Mouse (Mus musculus) frontal cortex, postnatal 25 days (tissue): Measurements from ENCODE around the gene 3100002H09Rik.

Experiments
- DNase-seq, 2 experiments: peaks; one replicate each; pipeline ENCODE4 v3.0.0; 2022; ENCODE audit warnings: low spot score in 2 of 2

3100002H09Rik gene

DNA sequence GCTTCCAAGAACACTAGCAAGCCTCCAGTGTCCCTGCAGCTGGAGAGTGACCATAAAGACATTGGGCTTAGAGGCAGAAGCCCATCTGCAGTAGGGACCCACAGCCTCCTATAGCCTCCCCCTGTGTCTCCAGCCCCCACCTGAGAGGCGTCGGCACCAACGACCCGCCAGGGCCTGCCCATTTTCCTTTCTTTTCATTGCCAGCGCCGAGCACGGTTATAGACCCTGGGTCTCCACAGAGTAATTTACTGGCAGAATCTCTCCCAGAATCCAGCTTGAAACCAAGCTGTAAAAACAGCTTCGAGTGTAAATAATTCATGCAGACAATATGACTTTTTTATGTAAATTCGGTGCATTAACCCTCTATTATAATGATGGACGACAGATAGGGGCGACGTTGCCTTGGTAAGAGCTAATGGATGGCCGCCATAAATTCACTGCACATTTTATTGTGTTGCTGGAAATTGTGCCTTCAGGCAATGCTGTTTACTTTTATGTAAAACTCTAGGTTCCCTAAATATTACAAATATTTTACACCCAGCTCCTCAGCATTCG is 4.9 kb upstream of the 3100002H09Rik start:
- no peak for DNase-seq

DNA sequence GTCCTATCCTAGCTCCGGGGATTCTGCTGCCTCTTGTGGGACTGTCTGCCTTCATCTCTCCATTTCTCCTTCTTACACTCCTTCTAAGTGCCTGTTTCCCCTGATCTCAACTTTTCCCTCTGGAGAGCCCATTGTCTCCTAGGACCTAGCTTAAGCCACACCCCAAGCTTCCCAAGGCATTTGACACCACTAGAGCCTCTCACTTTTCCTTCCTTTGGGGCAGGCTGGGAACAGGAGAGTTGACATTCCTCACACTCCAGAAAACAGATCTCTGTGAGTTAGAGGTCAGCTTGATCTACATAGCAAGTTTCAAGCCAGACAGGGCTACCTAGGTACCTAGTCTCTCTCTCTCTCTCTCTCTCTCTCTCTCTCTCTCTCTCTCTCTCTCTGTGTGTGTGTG is 3.6 kb upstream of the 3100002H09Rik start:
- no peak for DNase-seq

DNA sequence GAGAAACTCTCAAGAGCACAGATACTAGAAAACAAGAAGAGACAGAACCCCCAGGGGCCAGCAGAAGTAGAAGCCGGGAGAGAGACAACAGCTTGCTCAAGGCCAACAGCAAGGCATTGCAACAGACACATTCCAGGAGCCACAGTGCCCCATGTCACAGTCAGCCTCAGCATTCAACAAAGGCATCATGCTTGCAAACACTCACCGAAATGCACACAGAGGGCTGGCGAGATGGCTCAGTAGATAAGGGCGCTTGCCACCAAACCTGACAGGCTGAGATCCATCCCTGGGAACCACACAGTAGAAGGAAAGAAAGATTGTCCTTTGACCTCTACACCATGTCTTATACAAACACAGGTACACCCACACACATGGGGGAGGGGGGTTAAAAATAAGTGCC is 1.2 kb upstream of the 3100002H09Rik start:
- DNase-seq, result no peak

DNA sequence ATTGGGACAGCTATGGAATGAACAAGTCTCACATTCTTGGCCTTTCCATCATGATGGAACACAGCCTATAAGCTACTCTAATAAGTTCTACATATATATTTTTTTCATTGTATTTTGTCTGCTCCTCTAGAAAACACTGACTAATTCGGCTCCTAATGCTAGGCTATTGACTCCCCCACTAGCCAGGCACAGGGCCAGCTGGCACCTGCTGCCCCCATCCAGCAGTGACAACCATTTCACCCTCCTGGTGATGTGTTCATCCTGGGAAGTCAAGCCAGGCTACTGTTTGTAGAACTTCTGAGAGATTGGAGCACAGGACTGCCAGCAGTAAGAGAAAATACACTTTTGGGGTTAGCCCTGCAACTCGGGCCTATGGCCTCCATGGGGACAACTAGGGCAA is 537 bp downstream of the 3100002H09Rik start:
- no peak for DNase-seq

DNA sequence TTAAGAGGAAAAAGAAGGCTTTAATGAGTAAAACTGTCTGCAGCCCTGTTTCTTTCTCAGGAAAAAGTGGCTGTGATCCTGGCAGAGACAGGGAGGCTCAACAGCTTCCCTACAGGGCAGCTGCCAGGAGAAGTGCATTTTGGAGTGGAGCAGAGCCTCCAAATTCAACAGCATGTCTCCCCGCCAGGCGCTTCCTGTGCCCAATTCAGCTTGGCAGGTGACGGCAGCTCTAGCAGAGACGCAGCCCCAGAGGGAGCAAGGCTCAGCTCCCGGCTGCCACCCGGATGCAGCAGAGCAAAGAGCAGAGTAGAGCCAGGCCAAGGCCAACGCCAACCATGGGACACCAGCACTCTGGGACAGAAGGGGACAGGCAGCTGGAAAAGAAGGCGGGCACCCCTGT is 3.4 kb downstream of the 3100002H09Rik start:
- no peak for DNase-seq

DNA sequence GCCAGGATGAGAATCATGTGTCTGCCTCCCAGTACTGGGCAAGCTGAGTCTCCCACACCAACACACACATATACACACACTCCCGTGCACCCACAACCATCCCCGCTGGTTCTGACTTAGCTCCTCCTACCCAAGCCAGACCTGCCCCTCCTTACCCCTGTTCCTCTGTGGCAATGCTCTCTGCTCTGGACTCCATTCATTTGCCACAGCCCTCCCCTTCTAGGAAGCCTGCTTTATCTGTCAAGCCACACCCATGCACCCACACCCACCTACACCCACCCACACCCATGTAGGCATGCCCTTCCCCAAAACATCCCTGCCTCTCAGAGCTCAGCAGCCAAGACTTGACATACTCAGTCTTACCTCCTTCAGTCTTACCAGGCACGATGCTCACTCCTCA is 4.4 kb downstream of the 3100002H09Rik start:
- DNase-seq, result no peak

DNA sequence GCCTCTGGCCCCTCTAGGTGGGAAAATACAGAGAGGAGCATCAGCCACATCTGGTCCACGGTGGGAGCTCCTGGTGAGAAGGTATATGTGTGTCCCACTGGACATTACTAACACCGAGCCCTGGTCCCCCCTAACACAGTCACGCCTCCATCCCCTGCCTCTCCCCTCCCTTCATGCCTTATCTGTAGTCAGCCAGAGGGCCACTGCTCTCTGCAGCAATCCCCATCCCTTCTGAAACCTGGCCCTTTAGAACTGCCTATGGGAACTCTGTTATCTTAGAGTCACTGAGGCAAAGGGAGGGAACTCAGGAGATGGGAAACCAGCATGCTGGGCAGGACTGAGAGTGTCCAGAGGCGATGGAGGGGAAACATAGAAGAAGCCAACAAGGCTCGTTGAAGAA is 5.3 kb downstream of the 3100002H09Rik start:
- DNase-seq, result no peak

DNA sequence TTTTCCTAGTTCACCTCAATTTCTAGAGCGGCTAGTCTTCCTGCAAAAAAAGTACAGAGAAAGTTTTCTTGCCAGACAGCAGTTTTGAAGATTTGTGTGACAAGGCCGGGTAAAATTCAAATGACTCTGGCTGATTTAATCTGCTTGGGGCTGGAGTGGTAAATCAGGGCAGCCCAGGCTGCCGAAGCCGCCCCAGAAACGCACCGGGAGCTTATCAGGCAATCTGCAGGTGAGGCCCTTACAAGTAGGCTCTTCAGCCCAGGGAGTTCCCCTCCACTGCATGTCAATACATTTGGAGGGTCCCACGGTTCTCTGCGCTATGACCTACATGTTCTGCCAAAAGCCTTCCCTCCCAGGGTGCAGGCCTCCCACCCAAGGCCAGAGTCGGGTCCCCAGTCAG is 6.9 kb downstream of the 3100002H09Rik start:
- no peak for DNase-seq

DNA sequence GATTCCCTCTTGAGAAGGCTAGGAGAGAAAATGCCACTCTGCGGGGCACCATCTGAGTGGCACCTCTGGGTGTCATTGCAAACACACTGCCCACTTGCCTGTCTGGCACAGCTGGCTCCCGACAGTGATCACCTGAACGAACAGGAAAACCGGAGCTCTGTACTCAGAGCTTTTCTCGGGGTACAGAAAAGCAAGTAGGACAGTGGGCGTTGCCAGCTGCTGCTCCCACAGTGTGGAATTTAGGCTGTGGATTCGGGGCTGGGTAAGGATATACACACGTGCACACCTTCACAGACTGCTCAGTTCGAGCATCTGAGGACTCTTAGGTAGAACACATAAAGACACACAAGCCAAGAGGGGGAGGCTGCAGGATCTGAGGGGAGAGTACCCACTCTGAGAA is 14.7 kb downstream of the 3100002H09Rik start:
- DNase-seq, result no peak

DNA sequence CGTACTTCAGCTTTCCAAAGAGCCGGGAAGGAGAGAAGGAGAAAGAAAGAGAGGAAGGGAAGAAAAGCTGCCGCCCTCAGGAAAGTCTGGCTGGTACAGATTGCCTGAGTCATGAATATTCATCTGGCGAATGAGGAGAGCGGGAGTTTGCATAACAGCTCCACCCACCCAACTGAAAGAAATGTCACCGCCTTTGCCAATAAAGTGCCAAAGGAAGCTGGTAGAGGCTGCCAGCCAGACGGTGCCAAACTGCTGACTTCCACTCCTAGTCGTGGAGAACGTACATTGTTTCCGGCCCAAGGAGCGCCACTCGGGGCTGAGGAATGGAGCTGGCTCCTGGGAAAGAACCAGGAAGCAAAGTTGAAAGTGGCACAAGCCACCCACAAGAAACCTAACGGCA is 15.7 kb downstream of the 3100002H09Rik start:
- peak; percentile 48 to 59 for DNase-seq

DNA sequence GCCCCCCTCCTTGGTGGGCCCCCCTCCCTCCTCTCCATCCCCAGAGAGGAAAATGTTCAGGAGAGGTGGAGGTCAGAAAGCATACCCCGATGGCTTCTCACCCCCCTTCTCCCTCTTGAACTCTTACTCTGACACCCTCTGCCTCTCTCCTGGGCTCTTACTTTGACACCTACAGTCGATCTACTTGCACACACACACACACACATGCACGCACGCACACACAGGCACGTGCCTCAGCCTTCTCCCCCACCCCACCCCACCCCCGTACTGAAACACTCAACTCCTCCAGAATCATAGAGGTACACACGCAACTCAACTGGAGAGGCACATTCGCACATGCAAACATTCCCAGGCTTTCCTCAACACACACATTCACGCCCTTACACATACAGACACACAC is 16.9 kb downstream of the 3100002H09Rik start:
- no peak for DNase-seq

DNA sequence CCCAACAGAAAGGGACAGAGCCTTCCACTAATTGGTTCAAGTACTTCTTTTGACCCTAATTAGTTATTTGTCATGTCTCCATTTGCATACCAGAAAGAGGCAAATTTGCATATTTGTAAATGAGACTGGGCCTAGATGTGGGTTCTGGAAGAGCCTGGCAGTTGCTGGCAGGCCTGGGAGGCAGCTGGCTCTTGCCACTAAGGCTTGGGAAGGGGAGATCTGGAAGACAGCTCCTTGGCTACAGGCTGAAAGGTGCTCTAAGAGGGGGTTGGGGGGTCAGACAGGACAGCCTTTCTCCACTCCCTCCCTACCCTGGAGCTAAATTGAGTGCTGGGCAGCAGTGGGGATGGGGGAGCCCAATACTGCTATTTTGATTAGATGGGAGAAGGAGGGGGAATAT is 17.4 kb downstream of the 3100002H09Rik start:
- DNase-seq, result no peak

DNA sequence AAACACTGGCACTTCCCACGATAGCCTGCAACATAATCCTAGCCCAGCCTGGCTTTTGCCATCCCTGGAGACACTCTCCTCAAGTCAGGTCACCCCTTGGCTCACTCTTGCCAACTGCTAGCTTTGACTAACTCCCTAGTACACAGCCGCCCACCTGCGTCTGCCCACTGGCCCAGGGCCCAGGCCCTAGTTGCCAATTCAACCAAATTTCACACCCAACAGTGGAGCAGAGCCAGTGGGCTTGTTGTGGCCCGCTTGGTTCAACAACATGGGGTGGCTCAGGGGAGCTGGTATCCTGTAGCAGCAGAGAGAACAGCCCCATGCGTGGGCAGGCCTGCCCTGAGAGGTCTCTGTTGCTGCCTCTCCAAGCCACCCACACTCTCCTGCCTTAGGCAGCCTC is 18.4 kb downstream of the 3100002H09Rik start:
- DNase-seq, result no peak

DNA sequence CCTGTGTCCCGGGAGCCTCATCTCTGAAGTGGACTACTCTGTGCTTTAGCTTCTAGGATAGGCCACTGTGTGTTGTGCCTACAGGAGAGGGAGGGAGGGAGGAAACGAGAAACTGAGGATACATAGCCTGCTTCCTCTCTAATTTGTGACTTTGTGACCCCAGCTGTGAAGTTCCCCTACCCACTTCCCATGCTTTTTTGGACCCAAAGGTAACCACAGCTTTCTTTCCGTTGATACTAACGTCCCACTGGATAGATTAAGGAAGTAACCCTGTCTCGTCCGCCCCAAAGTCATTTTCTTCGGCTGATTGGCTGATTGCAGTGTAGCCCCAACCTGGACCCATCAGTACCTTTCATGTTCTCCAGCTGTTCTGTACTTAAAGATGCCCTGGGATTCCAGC is 29.9 kb downstream of the 3100002H09Rik start:
- DNase-seq, result no peak

DNA sequence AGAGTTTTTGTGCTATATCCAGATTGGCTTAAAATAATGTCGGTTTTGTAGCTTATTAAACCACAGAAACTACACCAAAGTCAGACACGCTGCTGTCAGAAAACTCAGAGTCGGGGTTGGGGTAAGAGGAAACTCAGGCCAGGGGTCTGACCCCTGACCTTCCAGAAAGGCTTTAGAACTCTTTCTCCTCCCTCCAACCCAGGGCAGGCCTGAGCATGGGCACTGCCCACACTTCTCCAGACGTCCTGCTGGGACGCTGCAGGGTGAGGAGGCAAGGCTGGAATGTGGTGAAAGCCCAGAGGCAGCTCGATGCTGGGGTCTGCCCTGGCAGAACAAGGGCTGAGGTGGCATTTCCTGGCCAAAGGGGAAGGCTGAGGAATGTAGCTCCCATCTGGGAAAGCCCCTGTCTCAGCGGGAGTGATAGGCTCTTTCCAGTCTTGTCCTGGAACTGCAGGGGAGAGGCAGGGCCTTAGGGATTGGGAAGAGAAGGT is 34.6 kb downstream of the 3100002H09Rik start:
- DNase-seq, result no peak

DNA sequence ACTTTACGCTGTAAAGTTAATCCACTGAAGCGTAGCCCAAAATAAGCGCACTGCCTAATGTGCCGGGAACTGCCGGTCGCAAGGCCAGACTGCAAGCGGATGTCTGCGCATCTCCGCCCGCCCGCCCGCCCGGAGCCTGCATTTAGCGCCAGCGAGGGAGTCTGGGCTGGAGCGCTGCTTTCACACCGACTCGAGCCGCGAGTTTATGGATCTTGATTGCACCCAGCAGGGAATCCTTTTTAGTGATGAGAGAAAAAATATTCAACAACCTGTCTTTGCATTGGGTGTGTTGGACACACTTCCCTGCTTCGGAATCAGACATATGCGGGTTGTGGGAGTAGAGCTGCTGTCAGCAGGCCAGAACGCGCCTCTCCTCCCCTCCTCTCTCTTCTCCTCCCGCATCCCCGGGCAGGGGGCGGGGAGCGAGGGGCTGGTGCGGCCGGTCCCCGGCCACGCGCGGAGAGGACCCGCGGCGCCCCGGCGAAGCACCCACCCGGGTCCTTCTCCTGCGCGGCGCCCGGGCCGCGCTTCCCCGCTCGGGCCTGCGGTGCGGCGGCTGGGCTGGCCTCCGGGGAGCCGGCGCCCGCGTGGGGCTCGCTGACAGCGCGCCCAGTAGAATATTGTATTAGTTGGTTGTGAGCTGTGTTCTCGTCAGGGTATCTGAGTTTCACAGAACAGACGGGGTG is 35.2 kb downstream of the 3100002H09Rik start:
- peak; percentile 23 to 39 for DNase-seq

DNA sequence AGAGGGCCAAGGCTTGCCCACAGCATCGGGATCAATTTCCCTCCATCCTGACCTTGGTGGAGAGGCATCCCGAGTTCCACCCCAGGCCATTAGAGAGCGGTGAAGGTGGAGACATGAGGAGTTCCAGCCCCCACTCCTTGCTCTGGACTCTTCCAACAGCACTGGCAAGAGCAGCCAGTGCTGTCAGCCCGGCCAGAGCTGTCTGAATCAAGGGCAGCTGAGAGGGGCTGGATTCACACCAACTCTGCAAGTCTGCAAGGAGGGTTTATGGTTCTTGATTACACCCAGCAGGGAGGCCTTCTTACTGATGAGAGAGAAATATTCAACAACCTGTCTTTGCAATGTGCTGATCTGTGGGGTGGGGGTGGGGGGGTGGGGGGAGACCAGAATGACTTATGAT is 37.0 kb downstream of the 3100002H09Rik start:
- no peak for DNase-seq

DNA sequence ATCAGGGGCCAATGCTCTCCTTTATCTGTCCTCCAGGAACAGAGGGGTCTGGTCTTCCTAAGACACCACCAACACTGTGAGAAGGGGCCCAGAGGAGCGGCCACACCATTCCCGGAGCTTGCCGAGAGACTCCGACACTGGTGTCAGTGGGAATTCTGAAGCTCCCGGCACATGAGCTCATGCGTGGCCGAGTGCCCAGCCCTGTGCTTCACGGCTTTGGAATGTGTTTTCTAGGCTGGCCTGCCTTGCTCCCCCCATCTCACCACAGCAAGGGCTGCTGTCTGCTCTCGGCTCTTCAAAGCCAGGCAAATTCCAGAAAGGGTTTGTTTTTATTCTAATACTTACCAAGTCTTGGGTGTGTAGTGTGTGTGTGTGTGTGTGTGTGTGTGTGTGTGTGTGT is 39.6 kb downstream of the 3100002H09Rik start:
- DNase-seq, result no peak

DNA sequence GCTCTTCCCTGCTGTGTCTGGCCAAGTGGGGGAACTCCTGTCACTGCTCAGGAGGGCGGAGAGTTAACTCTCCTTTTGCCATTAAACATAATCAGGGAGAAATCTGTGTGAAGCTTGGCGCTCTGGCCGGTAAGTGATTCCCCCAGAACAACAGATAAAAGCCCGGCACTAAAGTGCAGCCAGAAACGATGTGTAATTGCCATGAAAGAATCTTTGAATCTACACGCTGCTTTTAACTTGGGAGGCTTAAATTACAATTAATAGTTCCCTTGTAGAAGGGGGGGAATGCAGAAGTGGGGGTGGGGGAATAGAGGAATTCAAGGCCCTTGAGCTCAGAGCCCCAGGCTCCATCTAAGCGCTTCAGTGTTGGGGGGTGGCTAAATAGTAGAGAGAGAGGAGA is 40.9 kb downstream of the 3100002H09Rik start:
- no peak for DNase-seq

DNA sequence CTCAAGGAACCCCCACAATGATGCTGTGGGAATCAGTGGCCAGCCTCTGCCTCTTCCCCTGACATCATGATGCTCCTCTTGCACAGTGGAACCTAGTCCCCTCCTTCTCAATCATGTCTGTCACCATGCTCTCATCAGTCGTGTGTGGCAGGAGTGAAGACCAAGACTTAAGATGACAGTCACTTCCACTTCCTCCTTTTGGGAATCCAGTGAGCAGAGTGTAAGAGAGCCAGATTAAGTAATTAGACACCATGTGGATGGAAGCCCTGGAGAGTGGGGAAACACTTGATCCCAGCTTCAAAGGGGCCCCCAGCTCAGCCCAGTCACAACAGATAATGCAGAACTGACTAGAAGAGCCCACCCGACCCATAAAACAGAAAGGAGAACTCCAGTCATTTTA is 47.2 kb downstream of the 3100002H09Rik start:
- DNase-seq, result no peak

DNA sequence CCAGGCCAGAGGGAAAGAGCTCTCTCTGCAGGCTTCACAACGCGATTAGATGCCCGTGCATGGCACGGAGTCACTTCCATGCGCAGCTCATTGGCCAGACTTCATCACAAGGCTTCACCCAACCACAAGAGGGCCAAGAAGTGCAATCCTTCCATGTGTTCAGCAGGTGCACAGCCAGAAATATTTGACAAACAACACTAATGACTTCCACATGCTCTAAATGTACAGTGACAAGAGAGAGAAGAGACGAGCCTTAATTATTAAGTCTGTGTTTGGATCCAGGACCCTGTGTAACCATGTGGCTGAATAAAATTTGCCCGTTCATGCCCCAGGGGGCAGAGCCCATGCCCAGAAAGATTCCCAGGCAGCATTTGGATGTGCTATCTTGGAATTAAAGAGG is 47.9 kb downstream of the 3100002H09Rik start:
- DNase-seq, result no peak
